Mouse (Mus musculus) lung, adult 2 months (tissue): ENCODE measurements around the gene Spatc1l. TPM values are rescaled to one million over a fixed set of nuclear protein-coding genes. Genes with fewer than 3 reads are reported as not detected.

Source experiments
- DNase-seq: peaks from one replicate; pipeline ENCODE4 v3.0.0; 2022
- H3K4me1 ChIP-seq: fragments of 200-500 bp; 2 replicates; pipeline ENCODE4 v1.6.1; 2011; ENCODE audit warnings: low read length; ENCODE audit not compliant: control insufficient read depth, insufficient read depth
- H3K4me3 ChIP-seq: fragments of 200-500 bp; replicated peaks from 2 replicates; pipeline ENCODE3; 2011; ENCODE audit warnings: low read depth, mild to moderate bottlenecking, control low read depth, low read length; ENCODE audit errors: extremely low read depth
- CTCF ChIP-seq: fragments of 200-500 bp; IDR thresholded peaks from 2 replicates; pipeline ENCODE4 v1.5.1; 2011; ENCODE audit warnings: mild to moderate bottlenecking, low read length, control low read depth; ENCODE audit not compliant: insufficient read depth
- POLR2A ChIP-seq: fragments of 200-500 bp; IDR thresholded peaks from 2 replicates; pipeline ENCODE4 v1.6.1; 2011; ENCODE audit warnings: low read depth, mild to moderate bottlenecking, control low read depth, low read length, borderline replicate concordance; ENCODE audit errors: extremely low read depth
- WGBS: fragments of 180-500 bp; shearing (Covaris S2); methylation state at CpG from one replicate; pipeline ENCODE4 v1.1.7; 2018; 5-methylcytosine and 5-hydroxymethylcytosine counted together
- polyA plus RNA-seq: library from polyadenylated mRNA; depleted of rRNA; stranded (reverse); fragments of >200 nt; gene quantifications from 2 replicates; pipeline ENCODE4 v1.2.3, GENCODE M21; 2012; rRNA removed

Spatc1l gene
- polyA plus RNA-seq, 1 experiment: 0.28 TPM

GRCm38 (mm10) chr10:76584138-76584537 lies 22.1 kb downstream of the Spatc1l start:
- TF ChIP-seq CTCF (no peak), POLR2A (no peak)
- Histone ChIP-seq H3K4me1 (no peaks in the 10 kb centered on the region), H3K4me3 (no peak overlapping the region)
- DNase-seq: no peak
- 27% methylated on average over 10 of the region's 10 CpGs for WGBS

- Histone ChIP-seq H3K4me3 (no peak overlapping the region), H3K4me1 (no peaks in the 10 kb centered on the region)
- 34% methylated on average over 1 of the region's 1 CpGs for WGBS
- TF ChIP-seq POLR2A (no peak), CTCF (no peak)
- DNase-seq: no peak
Measured at GRCm38 (mm10) chr10:76586190-76586589, 24.1 kb downstream of the Spatc1l start.

- TF ChIP-seq CTCF (no peak), POLR2A (no peak)
- no peak for DNase-seq
- no peak overlapping the region for H3K4me3 ChIP-seq
- no peaks in the 10 kb centered on the region for H3K4me1 ChIP-seq
- WGBS: 67% methylated on average over 11 of the region's 11 CpGs
Measured at GRCm38 (mm10) chr10:76590197-76590596, 28.1 kb downstream of the Spatc1l start.

- no peak for DNase-seq
- WGBS: 91% methylated on average over 31 of the region's 31 CpGs
- Histone ChIP-seq H3K4me1 (no peaks in the 10 kb centered on the region), H3K4me3 (no peak overlapping the region)
- TF ChIP-seq POLR2A: no peak
- TF ChIP-seq CTCF: no peak
Measured at GRCm38 (mm10) chr10:76596338-76596737, 34.3 kb downstream of the Spatc1l start.

GRCm38 (mm10) chr10:76602690-76603089 lies 40.6 kb downstream of the Spatc1l start:
- H3K4me3 ChIP-seq: no peak overlapping the region
- H3K4me1 ChIP-seq: no peaks in the 10 kb centered on the region
- no peak for DNase-seq
- TF ChIP-seq POLR2A (no peak), CTCF (no peak)
- WGBS: 55% methylated on average over 3 of the region's 3 CpGs

- Histone ChIP-seq H3K4me3 (no peak overlapping the region), H3K4me1 (no peaks in the 10 kb centered on the region)
- WGBS: 81% methylated on average over 7 of the region's 7 CpGs
- TF ChIP-seq POLR2A (no peak), CTCF (no peak)
- no peak for DNase-seq
Measured at GRCm38 (mm10) chr10:76612473-76612872, 50.4 kb downstream of the Spatc1l start.

Other genes with a start within 250 kb of the Spatc1l start
- 20.3 and 25.3 TPM in 2 replicates for gene Dip2a, start 217.0 kb upstream of the Spatc1l start, polyA plus RNA-seq
- gene AC141477.1, start 121.8 kb upstream of the Spatc1l start, polyA plus RNA-seq: not detected in 2 replicates
- 35.6 and 38.0 TPM in 2 replicates for gene Pcnt, start 119.5 kb upstream of the Spatc1l start, polyA plus RNA-seq
- gene 2610028H24Rik, start 113.2 kb upstream of the Spatc1l start, polyA plus RNA-seq: 36.0 and 44.3 TPM in 2 replicates
- gene Mcm3ap, start 93.3 kb upstream of the Spatc1l start, polyA plus RNA-seq: 17.6 and 21.0 TPM in 2 replicates
- gene Ybey, start 93.2 kb upstream of the Spatc1l start, polyA plus RNA-seq: 2.0 and 2.5 TPM in 2 replicates
- 20.7 and 30.0 TPM in 2 replicates for gene Lss, start 30.7 kb upstream of the Spatc1l start, polyA plus RNA-seq
- gene Ftcd, start 13.4 kb downstream of the Spatc1l start, polyA plus RNA-seq: 0.03 and 0.24 TPM in 2 replicates
- gene Col6a2, start 61.4 kb downstream of the Spatc1l start, polyA plus RNA-seq: 173 and 175 TPM in 2 replicates
- 203 and 218 TPM in 2 replicates for gene Col6a1, start 163.9 kb downstream of the Spatc1l start, polyA plus RNA-seq